Mouse (Mus musculus) forebrain, postnatal 0 days (tissue): ENCODE results near the gene Ncoa3. TPM values are rescaled to one million over a fixed set of nuclear protein-coding genes. Genes with fewer than 3 reads are reported as not detected.
A peak's percentile ranks its signal among the peaks of the same experiment; 100 is the strongest.

Experiments
- ATAC-seq: fragments of 200-750 bp; cut with Nextera tagmentation; 2 replicates; pipeline ENCODE4 v1.8.0; 2017; ENCODE audit warnings: mild to moderate bottlenecking, moderate library complexity
- DNase-seq: peaks from one replicate; pipeline ENCODE4 v3.0.0-alpha.2; 2015
- H3K27ac ChIP-seq: fragments of 300-500 bp; sonication (generic); 2 replicates; pipeline ENCODE4 v1.5.1; 2014; ENCODE audit warnings: low read depth, mild to moderate bottlenecking, antibody characterized with exemption, low read length, moderate library complexity, mixed read lengths
- H3K27me3 ChIP-seq: fragments of 300-500 bp; sonication (generic); 2 replicates; pipeline ENCODE4 v1.6.1; 2014; ENCODE audit warnings: mild to moderate bottlenecking, low read length, mixed read lengths; ENCODE audit not compliant: insufficient read depth
- H3K36me3 ChIP-seq: fragments of 300-500 bp; sonication (generic); 2 replicates; pipeline ENCODE4 v1.6.1; 2014; ENCODE audit warnings: mild to moderate bottlenecking, moderate library complexity; ENCODE audit not compliant: insufficient read depth
- H3K4me1 ChIP-seq: fragments of 300-500 bp; sonication (generic); 2 replicates; pipeline ENCODE4 v1.6.1; 2014; ENCODE audit warnings: antibody characterized with exemption; ENCODE audit not compliant: insufficient read depth
- H3K4me2 ChIP-seq: fragments of 300-500 bp; sonication (generic); 2 replicates; pipeline ENCODE4 v1.6.1; 2014; ENCODE audit warnings: low read depth, mild to moderate bottlenecking, moderate library complexity
- H3K4me3 ChIP-seq: fragments of 300-500 bp; sonication (generic); 2 replicates; pipeline ENCODE4 v1.5.1; 2014; ENCODE audit warnings: low read depth, low read length, mixed read lengths
- H3K9ac ChIP-seq: fragments of 300-500 bp; sonication (generic); 2 replicates; pipeline ENCODE4 v1.6.1; 2014; ENCODE audit warnings: mild to moderate bottlenecking
- H3K9me3 ChIP-seq: fragments of 300-500 bp; sonication (generic); 2 replicates; pipeline ENCODE4 v1.6.1; 2016; ENCODE audit warnings: low read length
- CTCF ChIP-seq: sonication (generic); IDR thresholded peaks from 2 replicates; pipeline ENCODE4 v1.5.1; 2016; ENCODE audit warnings: antibody characterized with exemption, control low read depth, low read depth
- WGBS: fragments of 180-500 bp; shearing (Covaris S2); extraction: QIAGEN DNeasy Blood & Tissue Kit; methylation state at CpG from one replicate; pipeline ENCODE4 v1.1.7; 2014; 5-methylcytosine and 5-hydroxymethylcytosine counted together
- polyA plus RNA-seq: library from polyadenylated mRNA; unstranded; fragments of >200 nt; fragmentation: Nextera tagmentation; extraction: Ambion mirVana; gene quantifications from 2 replicates; pipeline ENCODE4 v1.2.1, GENCODE M21; 2015
- total RNA-seq: library from RNA; depleted of rRNA; stranded (reverse); fragments of >200 nt; gene quantifications from 2 replicates; pipeline ENCODE4 v1.2.3, GENCODE M21; 2014

Ncoa3 gene
- total and polyA plus RNA-seq, 2 experiments from 2014 or later, result 9.8 to 24.1 TPM

DNA sequence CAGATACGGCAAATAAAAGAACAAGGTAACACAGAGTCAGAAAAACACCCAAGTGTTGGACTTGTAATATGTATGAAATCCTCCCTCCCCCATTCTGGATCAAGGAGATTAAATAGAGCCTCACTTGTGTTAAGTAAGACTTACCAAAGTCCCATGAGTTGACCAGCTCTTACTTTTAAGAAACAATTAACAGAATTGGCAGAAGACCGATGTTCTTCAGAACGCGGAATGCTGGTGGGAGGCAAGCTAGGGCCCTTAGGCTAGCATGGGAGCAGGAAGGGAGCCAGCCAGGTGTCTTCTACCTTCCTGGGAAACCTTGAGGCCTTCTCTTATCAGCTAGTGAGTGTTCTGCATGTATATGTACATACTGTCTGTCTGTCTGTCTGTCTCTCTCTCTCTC, 55.5 kb downstream of the Ncoa3 start:
- H3K9me3 ChIP-seq, result no peaks in the 10 kb centered on the region
- peaks cover 45% of the 10 kb centered on the region for H3K36me3 ChIP-seq
- H3K27ac ChIP-seq, result no peak overlapping the region
- no peak for DNase-seq
- no peaks in the 10 kb centered on the region for H3K27me3 ChIP-seq
- H3K4me3 ChIP-seq, result no peak overlapping the region
- no peak overlapping the region for H3K4me2 ChIP-seq
- no peaks in the 10 kb centered on the region for H3K4me1 ChIP-seq
- H3K9ac ChIP-seq, result no peak overlapping the region
- 98% methylated on average over 4 of the region's 4 CpGs for WGBS
- no peak for TF ChIP-seq CTCF
- ATAC-seq, result no peak

DNA sequence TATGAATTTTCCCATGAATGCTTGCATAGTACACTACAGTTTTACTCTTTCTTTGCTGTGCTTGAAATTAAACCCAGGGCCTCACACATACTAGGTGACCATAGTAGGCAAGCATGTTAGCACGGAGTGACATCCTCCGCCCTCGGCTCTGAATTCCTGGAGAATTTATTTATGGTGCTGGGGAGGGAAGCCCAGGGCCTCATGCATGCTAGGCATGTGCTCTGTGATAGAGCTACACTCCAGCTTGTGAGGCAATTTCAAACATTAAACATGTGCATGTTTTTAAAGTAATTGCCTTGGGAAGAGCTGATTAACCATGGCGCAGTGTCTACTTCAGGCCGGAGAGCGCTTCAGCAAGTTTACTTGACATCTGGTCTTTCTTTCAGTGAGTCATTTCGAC, 56.4 kb downstream of the Ncoa3 start:
- WGBS, result 81% methylated on average over 7 of the region's 7 CpGs
- Histone ChIP-seq H3K4me2 (no peak overlapping the region), H3K9me3 (no peaks in the 10 kb centered on the region), H3K9ac (no peak overlapping the region), H3K4me1 (no peaks in the 10 kb centered on the region), H3K27ac (no peak overlapping the region), H3K36me3 (peaks cover 45% of the 10 kb centered on the region), H3K4me3 (no peak overlapping the region), H3K27me3 (no peaks in the 10 kb centered on the region)
- no peak for TF ChIP-seq CTCF
- DNase-seq (no peak), ATAC-seq (peak; percentile 64)

DNA sequence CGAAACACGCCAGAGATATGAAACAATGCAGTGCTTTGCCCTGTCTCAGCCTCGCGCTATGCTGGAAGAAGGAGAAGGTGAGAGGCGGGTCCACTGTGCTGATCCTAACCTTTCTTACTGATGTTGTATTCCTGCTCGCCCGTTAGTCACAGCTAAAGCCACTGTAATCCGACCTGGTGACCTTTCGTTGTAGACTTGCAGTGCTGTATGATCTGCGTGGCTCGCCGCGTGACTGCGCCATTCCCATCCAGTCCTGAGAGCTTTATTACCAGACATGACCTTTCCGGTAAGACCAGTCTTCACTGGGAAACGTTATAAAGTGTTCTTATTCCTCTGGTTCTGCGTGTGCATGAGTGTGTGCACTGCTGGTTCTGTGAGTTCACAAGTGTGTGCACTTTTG, 59.0 kb downstream of the Ncoa3 start:
- Histone ChIP-seq H3K9me3 (no peaks in the 10 kb centered on the region), H3K4me1 (no peaks in the 10 kb centered on the region), H3K36me3 (peaks cover 61% of the 10 kb centered on the region), H3K27me3 (no peaks in the 10 kb centered on the region), H3K4me3 (no peak overlapping the region), H3K9ac (no peak overlapping the region), H3K27ac (no peak overlapping the region), H3K4me2 (no peak overlapping the region)
- DNase-seq (no peak), ATAC-seq (no peak)
- WGBS, result 86% methylated on average over 17 of the region's 17 CpGs
- no peak for TF ChIP-seq CTCF

DNA sequence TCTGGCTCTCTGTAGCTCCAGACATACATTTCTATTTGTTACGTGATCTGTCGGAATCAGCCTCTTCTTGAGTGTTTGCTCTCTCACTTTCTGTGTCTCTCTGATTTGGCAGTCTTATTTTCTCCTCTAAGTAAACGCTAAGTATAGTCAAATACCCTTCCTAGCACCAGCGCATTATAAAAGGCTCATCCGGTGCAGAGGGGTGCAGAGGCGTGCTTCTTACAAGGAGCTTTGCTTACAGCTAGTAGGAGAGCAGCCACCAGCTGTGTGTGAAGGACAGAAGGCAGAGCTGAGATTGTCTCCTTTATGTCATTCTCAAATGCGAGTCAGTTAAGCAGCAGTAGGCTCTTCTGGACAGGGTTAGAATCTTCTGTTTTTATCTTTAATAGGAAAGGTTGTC, 59.5 kb downstream of the Ncoa3 start:
- no peak for DNase-seq
- 90% methylated on average over 7 of the region's 7 CpGs for WGBS
- H3K27ac ChIP-seq, result no peak overlapping the region
- H3K9ac ChIP-seq, result no peak overlapping the region
- no peak for TF ChIP-seq CTCF
- peaks cover 61% of the 10 kb centered on the region for H3K36me3 ChIP-seq
- no peak for ATAC-seq
- H3K4me2 ChIP-seq, result no peak overlapping the region
- H3K27me3 ChIP-seq, result no peaks in the 10 kb centered on the region
- no peaks in the 10 kb centered on the region for H3K4me1 ChIP-seq
- H3K9me3 ChIP-seq, result no peaks in the 10 kb centered on the region
- H3K4me3 ChIP-seq, result no peak overlapping the region

DNA sequence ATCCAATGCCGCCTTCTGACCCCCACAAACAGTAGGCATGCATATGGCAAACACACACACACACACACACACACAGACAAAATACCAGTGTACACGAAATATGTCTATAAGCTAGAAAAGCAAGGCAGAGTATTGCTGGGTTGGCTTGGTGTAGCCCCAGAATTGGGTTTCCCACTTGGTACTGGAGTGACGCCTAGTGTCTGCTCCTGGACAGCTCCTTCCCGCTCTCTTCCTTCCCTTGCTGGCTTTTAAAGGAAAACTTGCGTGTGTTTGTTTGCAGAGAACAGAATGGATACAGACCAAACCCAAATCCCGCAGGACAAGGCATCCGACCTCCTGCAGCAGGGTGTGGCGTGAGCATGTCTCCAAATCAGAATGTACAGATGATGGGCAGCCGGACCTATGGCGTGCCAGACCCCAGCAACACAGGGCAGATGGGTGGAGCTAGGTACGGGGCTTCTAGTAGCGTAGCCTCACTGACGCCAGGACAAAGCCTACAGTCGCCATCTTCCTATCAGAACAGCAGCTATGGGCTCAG, 61.6 kb downstream of the Ncoa3 start:
- Histone ChIP-seq H3K9ac (no peak overlapping the region), H3K9me3 (no peaks in the 10 kb centered on the region), H3K4me2 (no peak overlapping the region), H3K4me1 (no peaks in the 10 kb centered on the region), H3K4me3 (no peak overlapping the region), H3K27ac (no peak overlapping the region), H3K27me3 (no peaks in the 10 kb centered on the region), H3K36me3 (peaks cover 49% of the 10 kb centered on the region)
- DNase-seq (no peak), ATAC-seq (no peak)
- no peak for TF ChIP-seq CTCF
- WGBS, result 93% methylated on average over 14 of the region's 14 CpGs

DNA sequence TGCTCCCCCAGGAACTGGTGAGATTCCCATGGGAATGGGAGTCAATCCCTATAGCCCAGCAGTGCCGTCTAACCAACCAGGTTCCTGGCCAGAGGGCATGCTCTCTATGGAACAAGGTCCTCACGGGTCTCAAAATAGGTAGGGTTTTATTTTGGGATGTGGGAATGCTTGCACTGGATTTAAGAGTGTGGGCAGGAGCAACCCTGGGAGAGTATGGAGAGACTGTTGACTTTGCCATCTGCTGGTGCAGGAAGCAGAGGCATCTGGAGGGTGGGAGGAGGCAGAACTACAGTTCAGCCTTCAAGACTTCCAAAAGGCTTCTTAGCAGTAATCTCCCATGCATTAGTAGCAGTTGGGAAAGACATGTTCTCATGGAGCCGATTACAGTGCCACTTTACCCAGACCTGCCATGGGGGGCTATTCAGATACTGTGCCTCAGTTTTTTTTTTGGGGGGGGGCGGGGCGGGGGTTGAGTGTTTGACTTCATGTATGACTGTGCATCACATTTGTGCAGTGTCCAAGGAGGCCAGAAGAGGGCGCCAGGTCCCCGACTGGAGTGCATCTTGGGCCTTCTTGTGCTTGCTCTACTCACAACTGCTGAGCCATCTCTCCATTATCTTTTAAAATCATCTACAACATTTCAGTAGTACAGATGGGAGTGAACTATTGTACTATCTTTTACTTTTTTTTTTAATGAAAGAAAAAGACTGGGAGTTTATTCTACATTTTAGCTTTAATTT, 67.4 kb downstream of the Ncoa3 start:
- peak; percentile 55 for TF ChIP-seq CTCF
- no peak for DNase-seq
- peak; percentile 54; the same call in 1 of the 2 replicates for ATAC-seq
- WGBS, result 81% methylated on average over 7 of the region's 7 CpGs
- Histone ChIP-seq H3K4me2 (no peak overlapping the region), H3K9ac (no peak overlapping the region), H3K27ac (no peak overlapping the region), H3K9me3 (no peaks in the 10 kb centered on the region), H3K27me3 (no peaks in the 10 kb centered on the region), H3K36me3 (peaks cover 40% of the 10 kb centered on the region), H3K4me3 (no peak overlapping the region), H3K4me1 (no peaks in the 10 kb centered on the region)

DNA sequence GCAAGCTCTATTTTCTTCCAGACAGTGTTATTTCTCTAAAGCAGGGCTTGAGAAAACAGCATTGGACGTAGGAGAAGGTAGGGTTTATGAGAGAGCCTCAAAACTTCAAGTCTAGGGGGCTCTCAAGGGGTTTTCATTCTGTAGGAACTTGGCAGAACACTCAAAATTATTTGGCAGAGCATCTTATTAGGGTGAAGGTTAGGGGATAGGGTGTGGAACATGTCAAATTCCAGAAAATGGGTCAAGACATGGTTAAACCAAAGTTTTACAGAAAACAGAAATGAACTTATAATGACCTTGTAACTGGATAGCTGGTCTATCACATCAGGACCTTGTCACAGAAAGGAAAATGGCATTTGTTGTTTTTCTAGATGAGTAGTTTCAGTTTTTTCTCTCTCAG, 69.6 kb downstream of the Ncoa3 start:
- Histone ChIP-seq H3K9ac (no peak overlapping the region), H3K27ac (no peak overlapping the region), H3K4me2 (no peak overlapping the region), H3K4me3 (no peak overlapping the region), H3K36me3 (peaks cover 48% of the 10 kb centered on the region), H3K27me3 (no peaks in the 10 kb centered on the region), H3K4me1 (no peaks in the 10 kb centered on the region), H3K9me3 (no peaks in the 10 kb centered on the region)
- ATAC-seq (no peak), DNase-seq (no peak)
- 85% methylated on average over 1 of the region's 1 CpGs for WGBS
- no peak for TF ChIP-seq CTCF
